Mouse (Mus musculus) hindbrain, postnatal 0 days (tissue): ENCODE data around the gene Rab43. TPM values are rescaled to one million over a fixed set of nuclear protein-coding genes. Genes with fewer than 3 reads are reported as not detected.
A peak's percentile ranks its signal among the peaks of the same experiment; 100 is the strongest.
"Not testable (repeated sequence)": the region's sequence is repeated elsewhere in the genome, so short reads cannot be mapped to it uniquely, and the experiment has no call there.

Source experiments
- ATAC-seq: fragments of 200-750 bp; cut with Nextera tagmentation; 2 replicates; pipeline ENCODE4 v1.8.0; 2017; ENCODE audit warnings: mild to moderate bottlenecking, moderate TSS enrichment, moderate library complexity
- DNase-seq: peaks from one replicate; pipeline ENCODE4 v3.0.0-alpha.2; 2015; ENCODE audit warnings: low spot score
- H3K27ac ChIP-seq: fragments of 300-500 bp; sonication (generic); 2 replicates; pipeline ENCODE4 v1.5.1; 2014; ENCODE audit warnings: mild to moderate bottlenecking
- H3K27me3 ChIP-seq: fragments of 300-500 bp; sonication (generic); 2 replicates; pipeline ENCODE4 v1.6.1; 2014; ENCODE audit warnings: low read length, mixed read lengths; ENCODE audit not compliant: insufficient read depth
- H3K36me3 ChIP-seq: fragments of 300-500 bp; sonication (generic); 2 replicates; pipeline ENCODE4 v1.6.1; 2014; ENCODE audit warnings: low read length, mixed read lengths; ENCODE audit not compliant: insufficient read depth
- H3K4me1 ChIP-seq: fragments of 300-500 bp; sonication (generic); 2 replicates; pipeline ENCODE4 v1.6.1; 2014; ENCODE audit warnings: antibody characterized with exemption, low read length, mixed read lengths; ENCODE audit not compliant: insufficient read depth
- H3K4me2 ChIP-seq: fragments of 300-500 bp; sonication (generic); 2 replicates; pipeline ENCODE4 v1.6.1; 2014; ENCODE audit warnings: low read depth, mild to moderate bottlenecking, low read length, moderate library complexity, mixed read lengths
- H3K4me3 ChIP-seq: fragments of 300-500 bp; sonication (generic); 2 replicates; pipeline ENCODE4 v1.5.1; 2014; ENCODE audit warnings: low read length
- H3K9ac ChIP-seq: fragments of 300-500 bp; sonication (generic); replicated peaks from 2 replicates; pipeline ENCODE4 v1.6.1; 2014; ENCODE audit warnings: mild to moderate bottlenecking, low read length, moderate library complexity, mixed read lengths
- H3K9me3 ChIP-seq: fragments of 300-500 bp; sonication (generic); 2 replicates; pipeline ENCODE4 v1.6.1; 2016; ENCODE audit warnings: low read length, mixed read lengths
- CTCF ChIP-seq: IDR thresholded peaks from 2 replicates; pipeline ENCODE4 v1.5.1; 2016; ENCODE audit warnings: antibody characterized with exemption, control low read depth, low read depth
- WGBS: fragments of 180-500 bp; shearing (Covaris S2); extraction: QIAGEN DNeasy Blood & Tissue Kit; methylation state at CpG from one replicate; pipeline ENCODE4 v1.1.7; 2014; 5-methylcytosine and 5-hydroxymethylcytosine counted together
- polyA plus RNA-seq: library from polyadenylated mRNA; unstranded; fragments of >200 nt; fragmentation: Nextera tagmentation; extraction: Ambion mirVana; gene quantifications from 2 replicates; pipeline ENCODE4 v1.2.1, GENCODE M21; 2015
- total RNA-seq: library from RNA; depleted of rRNA; stranded (reverse); fragments of >200 nt; gene quantifications from 2 replicates; pipeline ENCODE4 v1.2.3, GENCODE M21; 2014

Gene Rab43
- total and polyA plus RNA-seq, 2 experiments from 2014 or later = 7.4 to 27.3 TPM

DNA sequence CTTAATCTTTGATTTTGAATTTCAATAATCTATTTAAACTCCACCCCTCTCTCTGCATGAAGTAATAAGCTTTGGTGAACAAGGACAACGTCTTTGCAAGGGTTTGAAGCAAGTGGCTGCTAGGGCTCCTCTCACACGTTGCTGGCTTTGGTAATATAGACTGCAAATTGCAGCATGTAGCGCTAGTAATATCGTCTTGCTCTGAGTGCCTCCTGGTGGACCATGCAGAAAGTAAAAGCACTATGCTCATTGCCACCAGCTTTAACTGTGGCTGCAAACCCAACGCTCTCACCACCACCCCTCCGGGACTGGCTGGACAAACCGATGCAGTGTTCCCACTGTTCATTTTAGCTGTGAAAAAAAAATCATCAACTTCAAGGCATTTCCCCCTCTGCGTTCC, 41.3 kb downstream of the Rab43 start:
- Histone ChIP-seq H3K9ac (no peak overlapping the region), H3K4me1 (no peaks in the 10 kb centered on the region), H3K27me3 (no peaks in the 10 kb centered on the region), H3K9me3 (no peaks in the 10 kb centered on the region), H3K4me3 (no peak overlapping the region), H3K36me3 (no peaks in the 10 kb centered on the region), H3K4me2 (no peak overlapping the region), H3K27ac (no peak overlapping the region)
- peak; percentile 63 for TF ChIP-seq CTCF
- DNase-seq (peak; percentile 63), ATAC-seq (0 out of 2 replicates have a peak, but pooled peaks have one; percentile 56)
- 47% methylated on average over 8 of the region's 8 CpGs for WGBS

DNA sequence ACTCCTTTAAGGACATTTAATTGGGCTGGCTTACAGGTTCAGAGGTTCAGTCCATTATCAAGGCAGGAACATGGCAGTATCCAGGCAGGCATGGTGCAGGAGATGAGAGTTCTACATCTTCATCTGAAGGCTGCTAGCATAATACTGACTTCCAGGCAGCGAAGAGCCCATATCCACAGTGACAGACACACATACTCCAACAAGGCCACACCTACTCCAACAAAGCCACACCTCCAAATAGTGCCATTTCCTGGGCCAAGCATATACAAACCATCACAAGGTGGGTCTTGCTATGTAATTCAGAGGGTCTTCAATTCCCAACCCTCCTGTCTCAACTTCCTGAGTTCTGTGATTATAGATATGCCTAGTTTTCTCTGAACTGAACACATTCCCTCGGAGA, 47.7 kb downstream of the Rab43 start:
- not testable (repeated sequence) for H3K27me3 ChIP-seq, H3K4me3 ChIP-seq, H3K27ac ChIP-seq, H3K9ac ChIP-seq, H3K4me2 ChIP-seq, H3K36me3 ChIP-seq, ATAC-seq, DNase-seq, H3K4me1 ChIP-seq, H3K9me3 ChIP-seq
- 95% methylated on average over 2 of the region's 2 CpGs for WGBS

DNA sequence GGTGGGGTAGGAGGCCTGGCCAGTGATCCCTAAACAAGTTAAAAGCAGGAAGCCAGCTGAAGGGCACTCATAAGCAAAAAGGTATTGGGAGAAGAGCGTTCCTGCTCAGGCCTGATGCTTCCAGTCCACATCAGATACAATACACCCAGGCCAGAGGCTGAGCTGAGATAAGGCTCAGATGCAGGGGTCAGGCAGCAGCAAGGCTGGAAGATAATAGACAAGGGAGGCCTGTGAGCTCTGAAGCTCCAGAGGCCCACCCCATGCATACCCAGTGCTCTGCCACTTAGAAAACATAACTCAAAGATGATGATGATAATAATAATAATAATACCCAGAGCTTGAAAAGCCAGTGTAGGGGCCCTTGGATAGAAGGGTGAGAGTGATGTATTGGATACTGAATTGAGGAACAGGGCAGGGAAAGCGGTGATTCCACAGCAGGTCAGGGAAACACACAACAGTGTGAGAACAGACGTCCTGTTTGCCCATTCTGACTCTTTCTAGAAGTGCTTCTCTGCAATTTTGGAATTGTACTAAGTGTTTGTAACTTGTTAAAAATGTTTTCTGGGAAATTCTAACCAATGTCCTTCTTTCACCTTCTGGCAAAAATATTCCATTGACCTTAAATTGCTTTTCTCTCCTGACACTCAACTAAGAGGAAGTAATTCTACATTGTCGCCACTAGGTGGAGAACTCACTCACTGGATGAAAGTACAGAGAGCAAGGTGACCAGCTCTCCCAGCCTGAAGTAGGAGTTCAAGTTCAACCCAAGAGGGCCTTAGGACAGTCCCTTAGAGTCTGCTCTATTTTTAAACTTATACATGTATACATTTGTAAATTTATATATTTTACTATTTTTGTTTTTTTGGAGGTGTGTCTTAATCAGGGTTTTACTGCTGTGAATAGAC, 48.3 kb downstream of the Rab43 start:
- Histone ChIP-seq H3K9ac (no peak overlapping the region), H3K9me3 (no peaks in the 10 kb centered on the region), H3K36me3 (no peaks in the 10 kb centered on the region), H3K4me1 (no peaks in the 10 kb centered on the region), H3K27me3 (no peaks in the 10 kb centered on the region), H3K4me2 (no peak overlapping the region), H3K4me3 (no peak overlapping the region), H3K27ac (no peak overlapping the region)
- ATAC-seq (no peak), DNase-seq (peak; percentile 46)
- peak; percentile 77 for TF ChIP-seq CTCF
- 67% methylated on average over 4 of the region's 4 CpGs for WGBS

GRCm38 (mm10) chr6:87762161-87762560, 49.8 kb downstream of the Rab43 start:
- 83% methylated on average over 5 of the region's 5 CpGs for WGBS
- DNase-seq (no peak), ATAC-seq (no peak)
- H3K36me3 ChIP-seq = no peaks in the 10 kb centered on the region
- H3K9me3 ChIP-seq = no peaks in the 10 kb centered on the region
- TF ChIP-seq CTCF = no peak
- no peak overlapping the region for H3K4me3 ChIP-seq
- no peaks in the 10 kb centered on the region for H3K4me1 ChIP-seq
- no peaks in the 10 kb centered on the region for H3K27me3 ChIP-seq
- H3K27ac ChIP-seq = no peak overlapping the region
- no peak overlapping the region for H3K4me2 ChIP-seq
- no peak overlapping the region for H3K9ac ChIP-seq

DNA sequence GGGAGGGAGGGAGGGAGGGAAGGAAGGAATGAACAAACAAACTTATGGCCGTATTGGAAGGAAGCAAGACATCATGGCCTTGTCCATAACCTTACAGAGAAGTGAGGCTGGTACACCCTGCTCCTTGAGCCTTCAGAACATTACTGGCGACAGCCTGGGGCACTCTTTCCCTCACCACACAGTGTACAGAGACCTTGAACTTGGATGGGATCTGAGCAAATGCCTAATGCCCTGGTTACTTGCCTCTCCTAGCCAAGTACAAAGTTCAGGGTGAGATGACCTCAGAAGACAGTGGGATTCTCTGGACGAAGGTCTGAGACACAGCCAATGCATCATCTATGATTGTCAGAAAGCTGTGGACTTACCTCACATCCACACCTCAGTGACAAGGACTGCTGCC, 52.1 kb downstream of the Rab43 start:
- 0 out of 2 replicates have a peak, but pooled peaks cover 4% of the 10 kb centered on the region for H3K36me3 ChIP-seq
- H3K4me1 ChIP-seq = no peaks in the 10 kb centered on the region
- TF ChIP-seq CTCF = no peak
- H3K9ac ChIP-seq = no peak overlapping the region
- no peak overlapping the region for H3K4me2 ChIP-seq
- no peak overlapping the region for H3K27ac ChIP-seq
- DNase-seq = no peak
- no peak overlapping the region for H3K4me3 ChIP-seq
- no peak for ATAC-seq
- no peaks in the 10 kb centered on the region for H3K27me3 ChIP-seq
- WGBS = 73% methylated on average over 3 of the region's 3 CpGs
- H3K9me3 ChIP-seq = no peaks in the 10 kb centered on the region

GRCm38 (mm10) chr6:87759404-87759803, 52.6 kb downstream of the Rab43 start:
- no peak overlapping the region for H3K9ac ChIP-seq
- no peak for TF ChIP-seq CTCF
- 78% methylated on average over 3 of the region's 3 CpGs for WGBS
- no peak overlapping the region for H3K4me3 ChIP-seq
- H3K4me2 ChIP-seq = no peak overlapping the region
- ATAC-seq = no peak
- no peak overlapping the region for H3K27ac ChIP-seq
- H3K9me3 ChIP-seq = no peaks in the 10 kb centered on the region
- 0 out of 2 replicates have a peak, but pooled peaks cover 4% of the 10 kb centered on the region for H3K36me3 ChIP-seq
- H3K27me3 ChIP-seq = no peaks in the 10 kb centered on the region
- no peaks in the 10 kb centered on the region for H3K4me1 ChIP-seq
- DNase-seq = no peak

GRCm38 (mm10) chr6:87756896-87757295, 55.1 kb downstream of the Rab43 start:
- no peak for DNase-seq
- H3K36me3 ChIP-seq = 0 out of 2 replicates have a peak, but pooled peaks cover 4% of the 10 kb centered on the region
- no peak overlapping the region for H3K27ac ChIP-seq
- H3K4me3 ChIP-seq = no peak overlapping the region
- 89% methylated on average over 8 of the region's 8 CpGs for WGBS
- no peaks in the 10 kb centered on the region for H3K27me3 ChIP-seq
- no peak for ATAC-seq
- no peak for TF ChIP-seq CTCF
- H3K9me3 ChIP-seq = no peaks in the 10 kb centered on the region
- H3K4me2 ChIP-seq = no peak overlapping the region
- no peaks in the 10 kb centered on the region for H3K4me1 ChIP-seq
- no peak overlapping the region for H3K9ac ChIP-seq
